Mouse (Mus musculus) brain, embryonic 14.5 days (tissue): ENCODE results near the gene Btbd9. TPM values are rescaled to one million over a fixed set of nuclear protein-coding genes. Genes with fewer than 3 reads are reported as not detected.

Experiments used
- DNase-seq: peaks from one replicate; pipeline ENCODE4 v3.0.0-alpha.2; 2011; ENCODE audit warnings: low read depth
- CTCF ChIP-seq: fragments of 200-500 bp; IDR thresholded peaks from 2 replicates; pipeline ENCODE4 v1.5.1; 2012; ENCODE audit warnings: inconsistent platforms, mild to moderate bottlenecking, moderate library complexity, borderline replicate concordance; ENCODE audit not compliant: insufficient read depth, insufficient read length; ENCODE audit errors: extremely low read depth
- POLR2A ChIP-seq: fragments of 200-500 bp; IDR thresholded peaks from 2 replicates; pipeline ENCODE4 v1.6.1; 2012; ENCODE audit warnings: mild to moderate bottlenecking, inconsistent platforms, borderline replicate concordance; ENCODE audit not compliant: poor library complexity, insufficient read depth, insufficient read length, severe bottlenecking; ENCODE audit errors: extremely low read depth
- polyA plus RNA-seq: library from polyadenylated mRNA; depleted of rRNA; stranded (reverse); fragments of >200 nt; gene quantifications from 2 replicates; pipeline ENCODE4 v1.2.3, GENCODE M21; 2012

Btbd9 gene
- polyA plus RNA-seq, 1 experiment, result 72.5 TPM

DNA sequence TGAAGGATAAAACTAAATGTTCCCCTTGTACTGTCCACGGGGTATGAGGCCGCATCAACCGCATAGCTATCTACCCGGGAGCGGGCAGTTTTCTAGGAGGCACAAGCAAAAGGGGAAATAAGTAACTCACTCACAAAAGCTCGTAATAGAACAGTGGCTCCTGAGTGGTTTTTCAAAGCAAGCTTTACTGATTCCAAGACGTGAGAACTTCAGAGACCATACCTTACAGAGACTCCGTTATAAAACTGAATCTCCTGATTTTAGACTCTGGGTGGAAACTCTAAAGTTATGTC lies 1.6 kb downstream of the Btbd9 start:
- no peak for TF ChIP-seq POLR2A
- no peak for TF ChIP-seq CTCF
- DNase-seq, result no peak

DNA sequence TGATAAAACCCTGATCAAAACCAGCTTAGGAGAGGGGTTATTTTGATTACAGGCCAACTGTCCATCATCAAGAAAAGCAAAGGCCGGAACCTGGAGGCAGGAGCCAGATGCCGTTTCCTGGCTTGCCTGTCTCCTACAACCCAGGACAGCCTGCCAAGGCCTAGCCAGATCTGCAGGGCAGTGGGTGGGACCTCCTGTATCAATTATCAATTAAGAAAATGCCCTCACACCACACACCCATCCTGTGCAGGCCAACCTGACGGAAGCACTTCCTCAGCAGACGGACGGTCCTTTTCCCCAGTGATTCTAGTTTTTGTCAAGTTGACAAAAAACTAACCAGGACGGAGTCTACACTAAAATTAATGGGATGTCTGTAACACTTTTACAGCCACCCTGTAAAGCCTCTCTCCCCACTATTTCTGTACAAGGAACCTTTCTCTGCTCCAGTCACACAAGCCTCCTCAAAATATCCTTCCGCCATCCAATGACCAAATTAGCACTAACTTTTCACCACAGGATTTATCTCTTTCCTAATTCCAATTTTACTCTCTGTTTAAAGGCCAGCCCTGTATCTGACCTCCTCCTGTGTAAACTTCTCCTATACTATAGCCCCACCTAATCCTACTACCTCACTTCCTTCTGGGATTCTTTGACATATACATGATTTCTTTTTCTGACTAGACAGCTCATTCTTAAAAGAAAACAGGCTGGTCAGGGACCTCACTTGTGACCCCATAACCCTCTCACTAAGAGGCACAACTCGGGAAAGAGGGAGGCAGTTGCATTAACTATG lies 2.1 kb downstream of the Btbd9 start:
- no peak for DNase-seq
- no peak for TF ChIP-seq POLR2A
- no peak for TF ChIP-seq CTCF

GRCm38 (mm10) chr17:30570971-30571370 lies 5.3 kb downstream of the Btbd9 start:
- TF ChIP-seq POLR2A, result no peak
- no peak for DNase-seq

DNA sequence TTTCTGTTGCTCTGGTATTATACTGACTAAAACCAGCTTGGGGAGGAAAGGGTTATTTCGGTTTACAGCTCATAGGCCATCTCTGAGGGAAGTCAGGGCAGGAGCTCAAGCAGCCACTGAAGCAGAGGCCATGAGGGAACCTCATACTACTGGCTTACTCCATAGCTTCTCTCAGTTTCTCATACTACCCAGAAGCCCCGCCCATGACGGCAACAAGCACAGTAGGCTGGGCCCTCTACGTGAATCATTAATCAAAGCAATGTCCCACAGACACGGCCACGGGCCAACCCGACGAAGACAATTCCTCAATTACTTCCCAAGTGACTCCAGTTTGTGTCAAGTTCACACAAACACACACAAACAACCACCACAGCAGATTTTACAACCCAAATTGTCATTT lies 6.1 kb downstream of the Btbd9 start:
- no peak for DNase-seq
- TF ChIP-seq POLR2A (no peak), CTCF (no peak)

- TF ChIP-seq POLR2A, result no peak
- no peak for TF ChIP-seq CTCF
- DNase-seq, result no peak
Observed at GRCm38 (mm10) chr17:30568473-30568872, 7.8 kb downstream of the Btbd9 start.

DNA sequence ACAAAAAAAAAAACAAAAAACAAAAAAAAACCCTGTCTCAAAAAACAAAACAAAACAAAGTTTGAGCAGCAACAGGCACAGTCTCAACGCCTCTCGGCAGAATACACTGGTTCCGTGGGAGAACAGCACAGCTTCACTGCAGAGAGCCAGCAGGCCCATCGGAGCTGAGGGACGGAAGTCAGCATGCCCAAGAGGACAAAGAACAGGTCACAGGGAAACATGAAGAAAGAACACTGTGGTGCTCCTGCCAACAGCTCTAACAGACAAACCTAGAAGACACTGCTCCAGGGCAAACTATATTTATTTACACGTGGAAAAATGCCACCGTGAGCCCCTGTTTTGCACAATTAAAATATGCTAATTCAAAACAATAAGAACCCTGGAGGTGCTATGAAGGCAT lies 11.3 kb downstream of the Btbd9 start:
- TF ChIP-seq POLR2A (no peak), CTCF (no peak)
- DNase-seq, result no peak

- TF ChIP-seq POLR2A, result no peak
- no peak for DNase-seq
Observed at GRCm38 (mm10) chr17:30564407-30564806, 11.9 kb downstream of the Btbd9 start.

DNA sequence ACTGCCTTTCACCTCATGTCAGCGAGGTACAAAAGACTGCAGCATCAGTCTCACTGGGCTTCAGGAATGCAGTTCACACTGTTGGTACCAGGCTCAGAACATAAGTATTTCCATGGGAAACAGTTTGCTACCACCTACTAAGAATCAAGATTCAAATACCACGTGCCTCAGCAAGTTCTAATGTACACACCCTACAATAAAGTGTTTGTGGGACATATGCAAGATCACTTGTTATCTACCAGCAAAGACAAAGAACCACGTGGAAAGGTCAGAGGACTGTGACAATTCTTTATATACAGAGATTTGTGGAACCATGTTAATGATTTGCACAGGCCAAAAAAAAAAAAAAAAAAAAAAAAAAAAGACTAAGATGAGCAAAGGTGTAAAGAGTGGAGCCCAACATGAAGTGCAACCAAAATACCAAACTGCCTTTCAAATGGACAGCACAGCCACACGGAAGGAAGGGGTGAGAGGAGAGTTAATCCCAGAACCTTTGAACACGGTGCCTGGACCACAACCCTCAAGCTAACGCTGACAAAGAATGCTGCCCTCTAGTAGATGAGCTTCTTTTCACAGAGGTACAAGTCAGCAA lies 12.7 kb downstream of the Btbd9 start:
- no peak for TF ChIP-seq CTCF
- TF ChIP-seq POLR2A, result no peak
- DNase-seq, result no peak

GRCm38 (mm10) chr17:30562770-30563169 lies 13.5 kb downstream of the Btbd9 start:
- no peak for TF ChIP-seq POLR2A
- TF ChIP-seq CTCF, result no peak
- DNase-seq, result no peak

- DNase-seq, result peak; percentile 35
- TF ChIP-seq CTCF, result peak; percentile 53; the same call in 1 of the 2 replicates
- TF ChIP-seq POLR2A, result no peak
Observed at GRCm38 (mm10) chr17:30559536-30559935, 16.8 kb downstream of the Btbd9 start.

DNA sequence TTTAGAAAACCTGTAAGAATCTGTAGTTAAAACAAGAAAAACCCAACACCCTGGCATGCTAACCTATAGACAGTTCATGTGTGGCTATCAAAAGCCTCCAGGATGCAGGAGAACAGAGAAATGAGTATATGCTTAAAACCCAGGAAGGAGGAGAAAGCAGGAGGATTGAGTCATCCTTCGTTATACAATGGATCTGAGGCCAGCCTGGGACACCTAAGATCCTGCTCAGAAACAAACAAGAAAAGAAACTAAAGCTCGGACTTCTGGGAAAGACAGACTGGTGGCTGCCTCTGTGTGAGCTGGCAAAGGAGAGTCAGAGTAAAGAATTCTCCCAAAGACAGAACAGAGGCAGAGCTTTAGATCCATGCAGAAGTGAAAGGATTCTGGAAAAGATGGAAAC lies 17.7 kb downstream of the Btbd9 start:
- no peak for TF ChIP-seq CTCF
- TF ChIP-seq POLR2A, result no peak
- DNase-seq, result no peak

DNA sequence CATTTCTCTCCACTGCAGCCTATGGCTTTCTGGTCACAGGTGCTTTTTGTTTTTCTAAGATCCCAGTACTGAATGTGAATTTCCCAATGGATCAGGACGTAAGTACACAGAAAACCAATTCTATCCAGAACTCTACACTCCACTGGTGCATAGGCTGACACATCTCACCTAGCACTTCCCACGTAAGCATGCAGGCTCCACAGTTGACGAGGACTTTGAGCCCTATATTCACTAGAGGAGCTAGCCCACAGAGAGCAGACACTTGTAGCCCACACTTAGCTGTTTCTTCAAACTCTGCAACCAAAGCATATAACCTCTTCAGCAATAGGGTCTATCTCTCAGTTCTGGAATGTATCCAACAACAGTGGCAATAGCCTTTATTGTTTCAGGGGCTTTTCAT lies 19.8 kb downstream of the Btbd9 start:
- no peak for DNase-seq
- TF ChIP-seq POLR2A (no peak), CTCF (no peak)
